Mouse (Mus musculus) adrenal gland, postnatal 14 days (tissue): ENCODE data around the gene Serinc3. TPM values are rescaled to one million over a fixed set of nuclear protein-coding genes. Genes with fewer than 3 reads are reported as not detected.
"Not testable (repeated sequence)": the region's sequence is repeated elsewhere in the genome, so short reads cannot be mapped to it uniquely, and the experiment has no call there.

Experiments
- DNase-seq: peaks from one replicate; pipeline ENCODE4 v3.0.0; 2021; ENCODE audit warnings: mixed read lengths
- long read RNA-seq, 2 experiments: library from polyadenylated mRNA; stranded (forward); transcript quantifications; one replicate each; pipeline ENCODE4 v2.0.0; 2021
- total RNA-seq: library from RNA; stranded (reverse); gene quantifications from 2 replicates; pipeline ENCODE4 v1.2.3, GENCODE M21; 2021

The Serinc3 gene
- total RNA-seq, result 390 and 468 TPM in 2 replicates
- long read RNA-seq, experiment 1, transcript Serinc3-201 (10 exons, 3,683 nt), result major isoform, 601 of 658 reads
- long read RNA-seq, experiment 1, partial matches to known transcripts, result 31 of 658 reads
- long read RNA-seq, experiment 1, other reads (novel, unspliced or antisense), result 26 of 658 reads
- long read RNA-seq, experiment 2, transcript Serinc3-201 (10 exons, 3,683 nt), result major isoform, 359 of 420 reads
- long read RNA-seq, experiment 2, partial matches to known transcripts, result 36 of 420 reads
- long read RNA-seq, experiment 2, other reads (novel, unspliced or antisense), result 25 of 420 reads

- DNase-seq, result peak; percentile 100
These were observed at the start of gene Serinc3 for GRCm38 (mm10) chr2:163644575-163645385. TSS of gene Serinc3 (minus strand) at chr2:163645131.

GRCm38 (mm10) chr2:163693716-163694314 is 48.9 kb upstream of the Serinc3 start:
- DNase-seq, result peak; percentile 25

- no peak for DNase-seq
These were observed 48.1 kb upstream of the Serinc3 start for GRCm38 (mm10) chr2:163692873-163693612.

- no peak for DNase-seq
These were observed 47.1 kb upstream of the Serinc3 start for GRCm38 (mm10) chr2:163691846-163692605.

GRCm38 (mm10) chr2:163690409-163691304 is 45.7 kb upstream of the Serinc3 start:
- DNase-seq, result no peak

GRCm38 (mm10) chr2:163689771-163690170 is 44.8 kb upstream of the Serinc3 start:
- DNase-seq, result no peak

GRCm38 (mm10) chr2:163688377-163688776 is 43.4 kb upstream of the Serinc3 start:
- not testable (repeated sequence) for DNase-seq

GRCm38 (mm10) chr2:163686886-163687285 is 42.0 kb upstream of the Serinc3 start:
- peak; percentile 14 for DNase-seq

GRCm38 (mm10) chr2:163686233-163686632 is 41.3 kb upstream of the Serinc3 start:
- no peak for DNase-seq

GRCm38 (mm10) chr2:163685761-163686200 is 40.9 kb upstream of the Serinc3 start:
- DNase-seq, result peak; percentile 27

GRCm38 (mm10) chr2:163685287-163685686 is 40.4 kb upstream of the Serinc3 start:
- DNase-seq, result no peak

- no peak for DNase-seq
These were observed 37.4 kb upstream of the Serinc3 start for GRCm38 (mm10) chr2:163682344-163682743.

- DNase-seq, result no peak
These were observed 31.8 kb upstream of the Serinc3 start for GRCm38 (mm10) chr2:163676745-163677144.

- no peak for DNase-seq
These were observed 31.4 kb upstream of the Serinc3 start for GRCm38 (mm10) chr2:163676321-163676720.

GRCm38 (mm10) chr2:163675662-163676061 is 30.7 kb upstream of the Serinc3 start:
- no peak for DNase-seq

GRCm38 (mm10) chr2:163675144-163675619 is 30.3 kb upstream of the Serinc3 start:
- DNase-seq, result no peak

- no peak for DNase-seq
These were observed 29.5 kb upstream of the Serinc3 start for GRCm38 (mm10) chr2:163674397-163674796.

- DNase-seq, result no peak
These were observed 26.1 kb upstream of the Serinc3 start for GRCm38 (mm10) chr2:163670872-163671594.

GRCm38 (mm10) chr2:163667045-163667444 is 22.1 kb upstream of the Serinc3 start:
- DNase-seq, result no peak
